Mouse (Mus musculus) liver, embryonic 15.5 days (tissue): ENCODE results near the gene Magi1. TPM values are rescaled to one million over a fixed set of nuclear protein-coding genes. Genes with fewer than 3 reads are reported as not detected.

Experiments used
- ATAC-seq: fragments of 200-750 bp; cut with Nextera tagmentation; 2 replicates; pipeline ENCODE4 v1.8.0; 2017; ENCODE audit warnings: moderate number of reproducible peaks, mild to moderate bottlenecking, moderate library complexity; ENCODE audit not compliant: insufficient read depth
- H3K27ac ChIP-seq: fragments of 300-500 bp; sonication (generic); replicated peaks from 2 replicates; pipeline ENCODE4 v1.5.1; 2015; ENCODE audit warnings: mild to moderate bottlenecking, inconsistent platforms
- H3K27me3 ChIP-seq: fragments of 300-500 bp; sonication (generic); 2 replicates; pipeline ENCODE4 v1.6.1; 2015; ENCODE audit warnings: mild to moderate bottlenecking, inconsistent platforms
- H3K36me3 ChIP-seq: fragments of 300-500 bp; sonication (generic); replicated peaks from 2 replicates; pipeline ENCODE4 v1.6.1; 2015; ENCODE audit warnings: moderate library complexity, mild to moderate bottlenecking, inconsistent platforms
- H3K4me1 ChIP-seq: fragments of 300-500 bp; sonication (generic); replicated peaks from 2 replicates; pipeline ENCODE4 v1.6.1; 2015; ENCODE audit warnings: inconsistent platforms
- H3K4me2 ChIP-seq: fragments of 300-500 bp; sonication (generic); 2 replicates; pipeline ENCODE4 v1.6.1; 2015; ENCODE audit warnings: moderate library complexity, mild to moderate bottlenecking, inconsistent platforms
- H3K4me3 ChIP-seq: fragments of 300-500 bp; sonication (generic); replicated peaks from 2 replicates; pipeline ENCODE4 v1.5.1; 2015; ENCODE audit warnings: mild to moderate bottlenecking, inconsistent platforms
- H3K9ac ChIP-seq: fragments of 300-500 bp; sonication (generic); 2 replicates; pipeline ENCODE4 v1.6.1; 2015; ENCODE audit warnings: moderate library complexity, mild to moderate bottlenecking, inconsistent platforms
- H3K9me3 ChIP-seq: fragments of 300-500 bp; sonication (generic); replicated peaks from 2 replicates; pipeline ENCODE4 v1.6.1; 2016; ENCODE audit warnings: inconsistent platforms
- WGBS: fragments of 180-500 bp; shearing (Covaris S2); methylation state at CpG from one replicate; pipeline ENCODE4 v1.1.7; 2015; ENCODE audit warnings: mixed read lengths; ENCODE audit not compliant: insufficient replicate concordance; 5-methylcytosine and 5-hydroxymethylcytosine counted together
- polyA plus RNA-seq: library from polyadenylated mRNA; unstranded; fragments of >200 nt; fragmentation: Nextera tagmentation; extraction: Ambion mirVana; gene quantifications from 2 replicates; pipeline ENCODE4 v1.2.1, GENCODE M21; 2015

Gene Magi1
- polyA plus RNA-seq, 1 experiment from 2014 or later, result 1.1 TPM

DNA sequence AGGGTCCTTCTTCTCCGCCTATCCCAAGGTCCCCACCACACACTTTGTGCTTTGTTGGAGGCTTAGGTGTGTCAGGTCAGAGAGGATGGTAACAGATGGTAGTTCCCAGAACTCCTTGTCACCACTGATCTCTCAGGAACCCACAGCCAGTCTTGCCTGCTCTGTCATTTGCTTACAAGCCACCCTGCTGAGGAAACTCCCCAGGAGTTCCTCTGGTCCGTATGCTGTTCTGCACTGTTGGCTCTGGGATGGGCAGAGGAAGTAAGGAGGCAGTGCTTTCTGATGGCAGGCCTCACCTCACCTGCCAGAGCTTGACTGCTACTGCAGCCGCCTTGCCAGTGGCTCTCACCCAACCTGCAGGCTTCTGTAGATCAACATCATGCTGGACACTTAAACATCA lies 147.0 kb downstream of the Magi1 start:
- no peaks in the 10 kb centered on the region for H3K9me3 ChIP-seq
- 56% methylated on average over 3 of the region's 3 CpGs for WGBS
- H3K36me3 ChIP-seq, result no peaks in the 10 kb centered on the region
- ATAC-seq, result no peak
- no peak overlapping the region for H3K9ac ChIP-seq
- H3K4me2 ChIP-seq, result no peak overlapping the region
- no peak overlapping the region for H3K4me3 ChIP-seq
- no peaks in the 10 kb centered on the region for H3K27me3 ChIP-seq
- 0 out of 2 replicates have a peak, but pooled peaks cover 2% of the 10 kb centered on the region for H3K4me1 ChIP-seq
- no peak overlapping the region for H3K27ac ChIP-seq

DNA sequence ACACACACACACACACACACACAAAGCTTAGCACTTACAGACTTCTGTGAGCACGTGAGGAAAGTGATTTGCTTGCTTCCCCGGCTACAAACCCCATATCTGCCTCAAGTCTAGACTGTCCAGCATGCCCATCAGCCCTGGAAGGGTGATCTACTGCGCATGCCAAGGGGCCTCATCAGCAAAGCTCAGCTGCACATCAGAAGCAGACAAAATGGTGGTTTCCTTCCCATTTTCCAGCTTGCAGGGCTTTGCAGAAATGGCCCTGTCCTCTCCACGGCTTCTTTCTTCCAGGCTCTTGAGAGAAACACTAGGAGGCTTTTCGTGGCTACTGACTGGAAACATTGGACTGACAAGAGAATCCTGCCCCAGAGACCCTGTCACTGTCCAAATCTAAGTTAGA lies 149.6 kb downstream of the Magi1 start:
- WGBS, result 56% methylated on average over 5 of the region's 5 CpGs
- ATAC-seq, result no peak
- no peaks in the 10 kb centered on the region for H3K36me3 ChIP-seq
- H3K4me3 ChIP-seq, result no peak overlapping the region
- H3K4me1 ChIP-seq, result no peaks in the 10 kb centered on the region
- H3K9ac ChIP-seq, result no peak overlapping the region
- H3K27me3 ChIP-seq, result no peaks in the 10 kb centered on the region
- H3K4me2 ChIP-seq, result no peak overlapping the region
- H3K9me3 ChIP-seq, result no peaks in the 10 kb centered on the region
- no peak overlapping the region for H3K27ac ChIP-seq

DNA sequence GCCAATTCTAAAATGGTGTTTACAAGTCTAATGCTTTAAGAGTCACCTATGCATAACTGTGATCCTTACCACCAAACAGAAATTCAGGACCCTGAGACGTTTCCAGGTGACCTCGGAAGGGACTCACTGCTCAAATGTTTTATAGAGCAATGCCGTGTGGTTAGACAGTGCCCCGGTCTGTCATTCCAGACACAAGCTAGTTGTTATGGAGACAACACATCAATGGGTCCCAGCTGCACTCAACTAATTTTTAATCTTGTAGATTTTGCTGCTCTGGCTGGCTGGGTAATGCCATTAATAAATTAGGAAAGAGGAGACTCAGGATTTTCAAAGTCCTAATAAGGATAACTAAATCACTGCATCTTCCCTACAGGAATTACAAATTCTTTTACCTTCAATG lies 151.7 kb downstream of the Magi1 start:
- ATAC-seq, result no peak
- H3K27me3 ChIP-seq, result no peaks in the 10 kb centered on the region
- H3K9ac ChIP-seq, result no peak overlapping the region
- no peak overlapping the region for H3K27ac ChIP-seq
- H3K9me3 ChIP-seq, result no peaks in the 10 kb centered on the region
- H3K4me2 ChIP-seq, result no peak overlapping the region
- H3K4me1 ChIP-seq, result no peaks in the 10 kb centered on the region
- 56% methylated on average over 4 of the region's 4 CpGs for WGBS
- H3K4me3 ChIP-seq, result no peak overlapping the region
- H3K36me3 ChIP-seq, result no peaks in the 10 kb centered on the region

DNA sequence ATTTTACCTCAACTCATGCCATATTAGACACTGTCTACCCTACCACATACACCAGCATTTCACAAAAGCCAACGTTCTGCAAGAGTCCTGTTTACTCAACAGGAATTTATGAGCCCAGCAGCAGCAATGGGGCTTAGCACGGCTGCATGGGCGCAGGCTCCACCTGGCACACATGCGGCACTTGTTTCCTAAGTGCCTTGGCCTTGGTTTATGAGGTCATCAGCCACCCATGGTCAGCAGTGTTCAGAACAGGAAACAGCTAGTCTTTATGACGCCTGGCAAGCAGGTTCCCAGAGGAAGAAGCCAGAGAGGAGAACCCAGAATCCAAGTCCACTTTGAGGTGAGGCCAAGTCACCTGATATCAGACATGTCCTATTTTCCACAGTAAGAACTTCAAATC lies 153.3 kb downstream of the Magi1 start:
- Histone ChIP-seq H3K36me3 (no peaks in the 10 kb centered on the region), H3K4me1 (no peaks in the 10 kb centered on the region), H3K4me3 (no peak overlapping the region), H3K9ac (no peak overlapping the region), H3K9me3 (no peaks in the 10 kb centered on the region), H3K27me3 (no peaks in the 10 kb centered on the region), H3K27ac (no peak overlapping the region), H3K4me2 (no peak overlapping the region)
- no peak for ATAC-seq
- WGBS, result 36% methylated on average over 5 of the region's 5 CpGs

DNA sequence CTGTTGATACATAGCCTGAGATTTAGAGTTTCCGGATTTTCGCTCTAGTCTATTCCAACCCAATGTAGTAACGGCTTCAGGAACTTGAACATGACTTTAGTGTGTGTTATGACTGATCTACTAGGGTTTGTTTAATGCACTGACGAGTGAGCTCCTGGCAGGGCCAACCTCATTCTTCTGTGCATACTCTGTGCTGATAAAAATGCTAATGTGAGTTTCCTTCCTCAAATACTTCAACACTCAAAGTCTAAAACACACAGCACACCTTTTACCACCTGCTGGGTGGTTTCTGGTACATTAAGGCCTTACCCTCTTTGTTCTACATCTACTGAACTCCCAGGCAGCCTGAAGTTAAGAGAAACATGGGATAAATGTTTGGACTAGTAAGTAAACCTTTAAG lies 157.0 kb downstream of the Magi1 start:
- Histone ChIP-seq H3K27me3 (no peaks in the 10 kb centered on the region), H3K4me2 (no peak overlapping the region), H3K36me3 (no peaks in the 10 kb centered on the region), H3K4me1 (no peaks in the 10 kb centered on the region; the same call in 1 of the 2 replicates), H3K9ac (no peak overlapping the region), H3K9me3 (no peaks in the 10 kb centered on the region), H3K4me3 (no peak overlapping the region), H3K27ac (no peak overlapping the region)
- 55% methylated on average over 4 of the region's 4 CpGs for WGBS
- ATAC-seq, result no peak

DNA sequence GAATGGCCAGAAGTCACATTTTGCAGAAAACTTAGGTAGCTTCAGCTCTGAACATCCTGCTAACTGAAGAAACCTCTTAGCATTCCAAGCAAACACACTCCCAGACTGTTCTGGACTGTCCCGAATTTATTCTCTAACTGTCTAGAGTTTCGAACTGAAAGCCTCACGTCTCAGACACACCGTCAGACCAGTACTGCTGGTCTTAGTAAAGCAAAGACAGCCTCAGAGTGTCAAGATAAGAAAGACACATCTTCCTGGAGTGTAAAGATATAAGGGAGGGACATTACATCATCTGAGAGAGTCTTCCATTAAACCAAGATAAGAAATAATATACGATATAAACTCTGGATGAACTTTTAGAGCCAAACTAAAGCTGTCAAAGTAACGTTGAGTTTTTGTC lies 158.6 kb downstream of the Magi1 start:
- Histone ChIP-seq H3K27ac (no peak overlapping the region), H3K4me2 (no peak overlapping the region), H3K27me3 (no peaks in the 10 kb centered on the region), H3K9me3 (no peaks in the 10 kb centered on the region), H3K4me3 (no peak overlapping the region), H3K4me1 (no peaks in the 10 kb centered on the region; the same call in 1 of the 2 replicates), H3K9ac (no peak overlapping the region), H3K36me3 (no peaks in the 10 kb centered on the region)
- 25% methylated on average over 6 of the region's 6 CpGs for WGBS
- ATAC-seq, result no peak

DNA sequence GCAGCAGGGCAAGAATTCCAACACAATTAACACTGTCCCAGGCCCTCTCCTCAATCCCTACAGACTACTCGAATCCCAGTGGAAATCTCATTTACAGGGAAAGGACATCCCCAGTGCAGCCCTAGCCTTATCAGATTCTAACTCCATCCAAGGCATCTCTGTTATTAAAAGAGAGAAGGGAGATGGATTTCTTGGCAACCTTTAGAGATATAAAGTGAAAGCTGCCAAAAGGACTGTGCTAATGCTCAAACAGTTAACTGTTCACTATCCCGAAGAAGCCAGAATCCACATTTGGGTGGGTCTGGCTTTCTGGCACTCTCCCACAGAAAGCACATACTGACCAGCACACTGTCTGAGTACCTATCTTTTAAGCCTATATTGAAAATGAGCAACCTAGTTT lies 159.4 kb downstream of the Magi1 start:
- 45% methylated on average over 2 of the region's 2 CpGs for WGBS
- Histone ChIP-seq H3K27ac (no peak overlapping the region), H3K9ac (no peak overlapping the region), H3K4me2 (no peak overlapping the region), H3K4me1 (no peaks in the 10 kb centered on the region; the same call in 1 of the 2 replicates), H3K9me3 (no peaks in the 10 kb centered on the region), H3K27me3 (no peaks in the 10 kb centered on the region), H3K4me3 (no peak overlapping the region), H3K36me3 (no peaks in the 10 kb centered on the region)
- ATAC-seq, result no peak

DNA sequence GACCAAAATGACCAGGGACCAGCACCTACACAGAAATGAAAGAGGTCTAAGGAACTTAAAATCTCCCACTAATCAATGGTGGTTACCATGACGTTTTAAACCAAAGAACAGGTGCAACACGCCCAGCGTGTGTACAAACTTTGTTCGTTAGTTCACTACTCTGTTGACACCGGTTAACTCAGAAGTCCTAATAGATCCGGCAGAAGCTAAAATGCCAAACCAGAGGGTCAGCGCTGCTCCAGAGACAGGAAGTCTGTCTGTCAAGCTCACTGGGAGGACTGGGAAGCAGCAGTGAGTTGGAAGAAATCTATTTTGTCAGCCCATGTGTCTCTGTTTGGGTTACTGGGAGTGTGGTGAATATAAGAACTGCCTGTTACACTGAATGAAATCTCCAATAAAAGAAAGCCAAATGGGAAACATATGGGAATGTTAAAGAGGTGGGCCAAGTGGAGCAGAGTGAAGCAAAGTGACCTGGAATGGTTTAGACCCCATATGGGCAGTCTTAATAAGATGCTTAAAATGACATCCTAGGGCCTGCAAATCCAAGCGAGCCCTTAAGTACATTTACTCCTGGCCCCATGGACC lies 161.1 kb downstream of the Magi1 start:
- 44% methylated on average over 8 of the region's 8 CpGs for WGBS
- no peaks in the 10 kb centered on the region for H3K9me3 ChIP-seq
- no peak overlapping the region for H3K27ac ChIP-seq
- H3K9ac ChIP-seq, result no peak overlapping the region
- H3K4me1 ChIP-seq, result no peaks in the 10 kb centered on the region; the same call in 1 of the 2 replicates
- no peak overlapping the region for H3K4me2 ChIP-seq
- no peak overlapping the region for H3K4me3 ChIP-seq
- no peaks in the 10 kb centered on the region for H3K27me3 ChIP-seq
- H3K36me3 ChIP-seq, result no peaks in the 10 kb centered on the region
- no peak for ATAC-seq

DNA sequence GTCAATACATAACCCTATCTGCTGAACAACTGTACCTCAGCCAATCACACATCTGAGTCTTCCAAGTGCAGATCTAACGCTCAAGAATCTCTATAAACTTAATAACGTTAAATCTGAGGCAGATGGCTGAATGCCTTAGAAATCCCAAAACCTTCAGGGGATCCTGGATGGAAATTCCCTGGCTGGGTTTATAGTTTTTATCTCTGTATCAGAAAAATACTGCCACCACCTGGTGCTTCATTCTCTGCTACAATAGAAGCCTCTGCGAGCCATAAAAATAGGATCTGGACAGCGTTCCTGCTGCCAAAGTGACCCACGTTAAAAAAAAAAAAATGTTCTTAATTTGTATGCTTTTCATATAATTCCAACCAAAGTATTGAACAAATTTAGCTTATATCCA lies 162.2 kb downstream of the Magi1 start:
- no peak overlapping the region for H3K4me2 ChIP-seq
- WGBS, result 64% methylated on average over 5 of the region's 5 CpGs
- H3K9me3 ChIP-seq, result no peaks in the 10 kb centered on the region
- no peak overlapping the region for H3K9ac ChIP-seq
- H3K4me3 ChIP-seq, result no peak overlapping the region
- ATAC-seq, result no peak
- H3K27me3 ChIP-seq, result no peaks in the 10 kb centered on the region
- H3K4me1 ChIP-seq, result no peaks in the 10 kb centered on the region; the same call in 1 of the 2 replicates
- H3K36me3 ChIP-seq, result no peaks in the 10 kb centered on the region
- H3K27ac ChIP-seq, result no peak overlapping the region

DNA sequence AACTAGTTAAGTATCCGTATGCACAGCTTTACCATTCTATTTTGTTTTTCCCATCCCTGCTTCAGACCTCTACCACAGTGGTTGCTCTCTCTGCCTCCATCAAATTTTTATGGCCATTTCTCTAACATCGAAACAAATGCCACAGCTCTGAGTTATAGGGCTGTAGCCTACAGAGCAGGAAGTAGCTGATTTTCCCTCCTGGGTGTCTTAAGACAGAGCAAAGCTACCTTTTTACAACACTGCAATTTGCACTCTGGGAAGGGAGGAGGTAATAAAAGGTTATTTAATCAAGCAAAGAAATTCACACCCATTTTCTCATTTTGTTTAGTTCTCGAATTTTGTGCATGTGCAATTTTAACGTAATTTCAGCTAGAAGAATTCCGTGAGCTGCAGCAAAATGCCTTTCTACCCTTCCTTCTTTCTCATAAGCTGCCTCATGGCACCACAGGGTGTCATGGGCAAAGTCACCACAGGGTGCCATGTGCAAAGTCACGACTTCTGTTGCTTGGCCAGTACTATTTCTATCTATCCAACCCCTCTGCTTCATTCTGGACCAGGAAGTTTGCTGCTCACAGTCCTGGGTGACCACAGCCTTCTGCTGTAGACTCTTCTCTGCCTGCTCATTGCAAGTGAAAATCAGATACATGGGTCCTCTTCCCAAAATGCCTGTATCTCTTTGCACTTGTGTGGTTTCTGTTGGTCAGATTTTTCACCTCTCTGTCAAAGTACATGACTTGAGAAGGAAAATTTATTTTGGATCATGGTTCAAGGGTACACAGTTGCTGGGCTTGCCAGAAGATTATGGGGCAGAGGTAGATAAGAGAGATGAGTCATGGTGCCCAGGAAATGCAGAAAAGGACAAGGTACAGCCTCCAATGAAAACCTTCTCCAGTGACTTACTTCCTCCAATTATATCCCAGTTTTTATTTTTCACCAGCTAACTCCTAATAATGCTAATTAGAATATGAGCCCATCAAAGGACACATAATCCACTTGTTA lies 167.0 kb downstream of the Magi1 start:
- Histone ChIP-seq H3K27ac (no peak overlapping the region), H3K4me3 (no peak overlapping the region), H3K27me3 (no peaks in the 10 kb centered on the region), H3K36me3 (no peaks in the 10 kb centered on the region), H3K4me2 (no peak overlapping the region), H3K4me1 (no peaks in the 10 kb centered on the region; the same call in 1 of the 2 replicates), H3K9ac (no peak overlapping the region), H3K9me3 (no peaks in the 10 kb centered on the region)
- 44% methylated on average over 6 of the region's 6 CpGs for WGBS
- no peak for ATAC-seq

DNA sequence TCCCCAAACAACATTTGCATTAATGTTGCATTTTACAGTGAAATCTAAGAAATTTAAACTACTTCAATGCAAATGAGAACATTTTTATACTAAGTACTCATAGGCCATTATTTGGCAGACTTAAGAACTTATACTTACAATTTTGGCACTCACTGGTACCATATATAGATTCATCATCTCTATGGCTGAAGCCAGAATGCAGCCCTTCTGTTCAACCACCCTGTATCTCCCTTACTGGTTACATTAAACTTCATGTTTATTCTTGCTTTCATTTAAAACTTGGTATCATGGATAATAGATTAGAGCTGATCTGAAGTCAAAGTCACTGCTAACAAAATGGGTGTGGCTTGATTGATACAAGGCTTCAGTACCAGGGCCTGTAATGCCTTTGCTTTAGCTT lies 171.9 kb downstream of the Magi1 start:
- Histone ChIP-seq H3K4me3 (no peak overlapping the region), H3K36me3 (no peaks in the 10 kb centered on the region), H3K27me3 (no peaks in the 10 kb centered on the region), H3K9me3 (no peaks in the 10 kb centered on the region), H3K9ac (no peak overlapping the region), H3K27ac (no peak overlapping the region), H3K4me2 (no peak overlapping the region), H3K4me1 (no peaks in the 10 kb centered on the region; the same call in 1 of the 2 replicates)
- no peak for ATAC-seq
